Mouse (Mus musculus) neural tube, postnatal 0 days (tissue): Measurements from ENCODE around the gene Rnase4. TPM values are rescaled to one million over a fixed set of nuclear protein-coding genes. Genes with fewer than 3 reads are reported as not detected.

ENCODE experiments used
- polyA plus RNA-seq: library from polyadenylated mRNA; unstranded; fragments of >200 nt; fragmentation: Nextera tagmentation; extraction: Ambion mirVana; gene quantifications from 2 replicates; pipeline ENCODE4 v1.2.1, GENCODE M21; 2015

Gene Rnase4
- polyA plus RNA-seq, result 28.1 and 29.2 TPM in 2 replicates

DNA sequence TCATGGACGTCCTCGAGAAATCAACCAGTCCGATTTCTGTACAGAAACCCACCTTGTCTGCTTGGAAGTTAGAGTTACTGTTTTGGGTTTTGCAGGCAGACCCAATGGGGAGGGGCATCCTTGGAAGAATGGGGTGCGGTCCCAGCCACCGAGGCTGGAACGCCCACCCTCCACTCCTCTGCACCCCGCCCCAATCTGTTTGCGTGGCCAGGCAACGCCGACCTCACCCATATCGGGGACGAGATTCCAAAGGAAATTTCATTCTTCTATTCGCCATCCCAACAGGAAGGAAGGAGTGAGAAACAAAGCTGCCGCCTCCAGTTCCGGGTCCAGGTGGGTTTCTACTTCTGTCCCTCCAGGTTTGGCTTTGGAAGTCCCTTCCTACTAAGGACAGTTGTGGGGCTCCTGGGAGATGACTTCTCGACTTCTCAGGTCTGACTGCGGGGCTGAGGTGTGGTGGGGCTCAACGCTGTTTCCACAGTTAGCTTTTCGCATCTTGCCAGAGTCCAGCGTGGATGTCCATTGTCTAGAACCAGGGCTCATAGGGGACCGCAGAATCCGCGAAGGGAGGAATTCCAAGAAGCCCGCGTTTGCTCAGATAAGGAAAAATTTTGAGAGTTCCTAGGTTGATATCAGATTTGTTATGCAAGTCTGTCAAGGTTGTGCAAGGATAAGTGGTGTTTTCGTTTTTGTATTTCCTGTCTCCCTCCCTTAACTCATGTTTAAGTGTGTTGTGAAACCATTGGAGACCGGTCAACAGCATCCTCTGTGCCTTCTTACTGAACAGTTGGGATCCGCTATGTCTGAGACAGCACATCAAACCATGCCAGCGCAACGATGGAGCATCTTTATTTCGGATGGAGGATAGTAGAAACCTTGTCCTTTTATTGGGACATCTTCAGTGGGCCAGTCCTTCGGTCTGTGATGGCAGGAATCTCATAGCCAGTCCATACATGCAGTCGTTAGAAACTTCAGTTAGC lies at the start of gene Rnase4, which contains the start of gene Ang:
Rnase4 (plus strand) TSS at position 157 of the 980 bp plus-strand sequence.
Ang (plus strand) TSS at position 230 of the 980 bp plus-strand sequence.

DNA sequence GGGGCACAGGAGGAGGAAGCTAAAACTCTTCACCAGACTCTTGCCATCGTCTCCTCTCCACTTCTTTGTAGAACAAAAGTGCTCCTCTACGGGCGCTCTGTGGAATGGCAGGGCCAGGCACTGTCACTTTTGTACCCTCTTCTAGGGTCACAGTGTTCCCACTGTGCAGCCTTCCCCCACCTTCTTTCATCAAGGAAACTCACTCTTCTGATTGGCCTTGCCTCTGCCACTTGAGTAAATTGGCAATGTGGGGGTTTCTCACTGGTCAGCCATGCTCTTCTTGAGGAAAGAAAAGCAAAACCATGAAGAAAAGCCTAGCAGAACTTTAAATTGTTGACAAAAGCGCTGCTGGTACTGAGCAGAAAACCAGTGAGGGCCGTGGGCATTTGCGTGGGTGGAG lies 49.1 kb upstream of the Rnase4 start, which contains the start of gene Rnase9:
Rnase9 (minus strand) TSS at position 101 of the 400 bp plus-strand sequence.

DNA sequence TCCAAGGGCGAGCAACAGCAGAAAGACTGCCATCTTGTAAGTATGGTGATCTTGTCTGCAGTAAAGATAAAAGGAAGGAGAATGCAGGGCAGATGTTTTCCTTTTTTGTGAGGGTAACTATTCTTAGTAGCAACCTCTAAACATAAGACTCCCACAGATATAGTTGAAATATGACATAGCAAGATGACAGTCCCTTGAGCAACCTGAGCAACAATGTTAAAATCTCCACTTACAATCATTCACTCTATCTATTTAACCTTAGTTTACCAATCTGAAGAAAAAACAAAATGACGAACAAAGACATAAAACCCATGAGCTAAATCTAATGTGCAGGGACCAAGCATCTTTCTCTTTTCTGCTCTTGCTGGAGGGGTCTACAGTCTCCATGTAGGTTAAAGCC lies 40.8 kb upstream of the Rnase4 start, which contains the start of gene Rnase11:
Rnase11 (minus strand) TSS at position 101 of the 400 bp plus-strand sequence.

DNA sequence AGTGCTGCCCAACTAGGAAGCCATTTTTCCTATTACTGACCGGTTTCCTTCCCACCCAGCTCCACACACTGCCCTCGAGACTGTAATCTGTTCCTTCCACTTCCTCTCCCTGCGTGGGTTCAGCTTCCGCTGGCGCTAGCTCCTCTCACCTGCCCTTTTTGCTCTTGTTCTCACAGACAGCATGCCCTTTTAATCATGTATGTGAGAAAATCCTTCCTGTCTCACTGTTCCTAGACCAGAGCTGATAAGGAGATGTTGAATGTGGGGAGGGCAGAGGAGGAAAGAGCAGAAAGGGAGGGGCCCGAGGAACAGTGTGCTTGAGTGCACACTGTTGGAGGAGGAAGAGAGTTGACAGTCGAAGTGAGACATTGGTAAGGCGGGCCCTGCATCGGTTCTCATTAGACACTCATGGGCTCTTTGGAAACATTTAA lies 33.5 kb upstream of the Rnase4 start, which contains the start of gene Rnase12:
Rnase12 (minus strand) TSS at position 261 of the 431 bp plus-strand sequence.

DNA sequence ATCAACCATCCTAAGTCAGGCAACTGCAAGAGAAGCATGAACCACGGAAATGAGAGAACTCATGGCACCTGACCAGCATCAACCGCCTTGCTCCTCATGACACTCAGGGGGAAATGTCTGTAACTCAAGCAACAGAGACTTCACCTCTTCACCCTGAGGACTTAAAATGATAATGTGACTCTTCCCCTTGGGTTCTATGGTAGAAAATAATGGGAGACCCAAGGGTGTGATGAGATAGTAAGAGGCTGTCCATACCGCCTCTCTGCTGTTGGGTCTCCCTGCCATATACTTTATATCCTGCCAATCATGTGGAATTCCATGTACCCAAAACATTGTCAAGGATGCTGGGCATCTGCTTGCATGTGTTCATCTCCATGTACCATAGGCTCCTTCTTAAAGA lies 16.5 kb upstream of the Rnase4 start, which contains the start of gene Olfr750:
Olfr750 (minus strand) TSS at position 101 of the 400 bp plus-strand sequence.

DNA sequence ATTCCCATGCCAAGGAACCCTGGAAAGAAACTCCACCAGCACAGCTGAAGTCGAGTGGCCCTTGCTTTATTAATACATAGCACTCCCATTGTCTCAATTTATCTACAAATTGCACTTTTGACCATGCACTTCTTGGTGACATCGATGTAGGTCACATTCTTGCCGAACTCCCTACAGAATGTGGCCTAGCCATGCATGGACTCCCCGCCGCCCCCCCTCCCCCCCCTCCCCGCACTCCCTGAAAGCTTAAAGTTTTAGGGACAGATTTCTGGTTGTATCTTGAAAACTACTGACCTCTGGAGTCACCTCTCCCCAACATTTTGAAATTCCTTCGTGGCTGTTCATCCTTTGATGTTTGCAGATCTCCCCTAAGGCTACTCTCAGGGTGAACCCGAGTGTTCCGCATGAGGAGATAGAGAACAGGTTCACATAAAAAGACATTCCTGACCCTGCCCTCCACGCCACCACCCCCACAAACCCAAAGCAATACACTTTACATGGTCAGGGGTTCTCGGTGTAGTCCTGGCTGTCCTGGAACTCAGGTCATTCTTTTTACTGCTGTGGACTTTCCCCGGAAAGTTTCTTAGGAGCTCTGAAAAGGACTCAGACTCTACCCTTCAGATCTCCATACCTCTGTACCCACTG lies 23.2 kb downstream of the Rnase4 start, which contains the start of gene Eddm3b:
Eddm3b (plus strand) TSS at position 511 of the 645 bp plus-strand sequence.

DNA sequence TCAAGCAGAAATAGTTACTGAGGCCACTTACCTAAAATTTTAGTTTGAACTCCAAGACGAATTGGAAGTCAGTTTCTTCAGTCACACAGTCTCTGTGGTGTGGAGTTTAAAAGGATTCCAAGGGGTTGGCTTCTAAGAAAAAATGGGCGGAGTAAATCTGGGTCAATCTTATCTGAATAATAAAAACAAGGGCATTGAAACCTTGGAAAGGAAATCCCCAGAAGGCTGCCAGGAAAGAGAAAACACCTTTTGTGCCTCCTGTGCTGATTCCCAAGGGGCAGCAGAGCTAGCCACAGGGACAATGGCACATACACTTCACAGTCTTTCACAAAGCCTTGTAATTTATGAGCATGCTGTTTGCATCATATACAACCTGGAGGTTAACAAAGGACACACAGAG lies 55.8 kb downstream of the Rnase4 start, which contains the start of gene Rnase1:
Rnase1 (minus strand) TSS at position 101 of the 400 bp plus-strand sequence.

Other genes with a start within 250 kb of the Rnase4 start
- 2.4 and 3.1 TPM in 2 replicates for gene Tep1, start 220.5 kb upstream of the Rnase4 start, polyA plus RNA-seq
- 4.9 TPM in 2 replicates for gene Klhl33, start 193.6 kb upstream of the Rnase4 start, polyA plus RNA-seq
- 77.1 and 87.6 TPM in 2 replicates for gene Osgep, start 166.2 kb upstream of the Rnase4 start, polyA plus RNA-seq
- 120 and 123 TPM in 2 replicates for gene Apex1, start 166.1 kb upstream of the Rnase4 start, polyA plus RNA-seq
- 107 and 115 TPM in 2 replicates for gene Pip4p1, start 160.2 kb upstream of the Rnase4 start, polyA plus RNA-seq
- gene Pnp, start 160.0 kb upstream of the Rnase4 start, polyA plus RNA-seq, result 22.7 and 25.6 TPM in 2 replicates
- not detected in 2 replicates for gene Gm49342, start 146.6 kb upstream of the Rnase4 start, polyA plus RNA-seq
- gene Pnp2, start 135.1 kb upstream of the Rnase4 start, polyA plus RNA-seq, result 1.1 and 1.5 TPM in 2 replicates
- gene Rnase10, start 83.3 kb upstream of the Rnase4 start, polyA plus RNA-seq, result 0.13 TPM in 1 of 2 replicates, not detected in the other
- not detected in 2 replicates for gene Rnase9, start 49.2 kb upstream of the Rnase4 start, polyA plus RNA-seq
- gene Rnase11, start 40.9 kb upstream of the Rnase4 start, polyA plus RNA-seq, result not detected in 2 replicates
- gene Rnase12, start 33.4 kb upstream of the Rnase4 start, polyA plus RNA-seq, result not detected in 2 replicates
- gene Olfr750, start 16.6 kb upstream of the Rnase4 start, polyA plus RNA-seq, result 0.06 TPM in 1 of 2 replicates, not detected in the other
- gene Ang, start 73 bp downstream of the Rnase4 start, polyA plus RNA-seq, result 5.1 and 5.8 TPM in 2 replicates
- not detected in 2 replicates for gene Eddm3b, start 23.3 kb downstream of the Rnase4 start, polyA plus RNA-seq
- gene Rnase6, start 32.8 kb downstream of the Rnase4 start, polyA plus RNA-seq, result 0.62 and 0.72 TPM in 2 replicates
- gene Rnase1, start 55.7 kb downstream of the Rnase4 start, polyA plus RNA-seq, result 0.71 and 1.2 TPM in 2 replicates
- gene Rnase2b, start 71.2 kb downstream of the Rnase4 start, polyA plus RNA-seq, result not detected in 2 replicates
- gene Ang2, start 108.1 kb downstream of the Rnase4 start, polyA plus RNA-seq, result not detected in 2 replicates
- not detected in 2 replicates for gene Ear14, start 112.3 kb downstream of the Rnase4 start, polyA plus RNA-seq
- gene Rnase2a, start 165.0 kb downstream of the Rnase4 start, polyA plus RNA-seq, result not detected in 2 replicates